Mouse (Mus musculus): ENCODE results near the gene Mdn1.
A peak's percentile ranks its signal among the peaks of the same experiment; 100 is the strongest.

The Mdn1 gene

GRCm38 (mm10) chr4:32656918-32657662 is at the start of gene Mdn1:
TSS of gene Mdn1 (plus strand) at chr4:32657119.
- DNase-seq = peak; percentile 98

DNA sequence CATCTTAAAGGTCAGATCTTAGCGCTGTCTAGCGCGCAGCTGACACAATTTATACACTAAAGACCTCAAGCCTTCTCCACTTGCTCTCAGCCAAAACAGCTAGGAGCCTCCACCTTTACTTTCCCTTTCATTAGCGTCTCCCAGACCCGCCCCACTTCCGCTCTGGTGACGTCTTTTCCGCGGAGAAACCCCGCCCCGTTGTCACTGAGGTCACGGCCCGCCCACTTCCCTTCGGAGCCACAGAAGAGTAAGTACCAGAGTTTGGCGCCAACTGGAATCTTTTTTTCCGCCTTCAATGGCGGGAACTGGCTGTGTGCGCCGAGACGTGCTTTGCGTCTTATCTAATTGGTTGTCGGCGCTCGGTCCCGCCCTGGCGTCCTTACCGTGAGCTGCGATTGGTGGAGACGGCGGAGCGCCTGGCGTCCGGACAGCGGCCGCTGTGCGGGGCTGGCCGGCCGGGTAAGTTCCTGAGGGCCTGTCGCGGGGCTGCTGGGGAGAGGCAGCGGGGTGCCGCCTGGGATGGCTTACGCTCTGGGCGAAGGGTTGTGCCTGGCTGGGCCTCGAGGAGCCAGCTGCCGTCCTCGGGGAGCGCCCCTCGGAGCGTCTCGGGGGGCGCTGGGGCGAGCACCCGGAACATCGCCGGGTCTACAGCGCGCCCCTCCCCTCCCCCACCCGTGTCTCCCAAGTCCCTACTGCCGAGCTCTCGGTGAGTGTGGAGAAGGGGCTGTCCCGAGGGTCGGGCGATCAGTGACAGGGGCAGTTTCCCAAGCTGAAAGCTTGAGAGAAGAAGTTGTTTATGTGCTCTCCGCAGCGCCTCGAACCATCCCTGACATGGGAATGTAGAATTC is 41.7 kb upstream of the Mdn1 start, which contains the start of gene Casp8ap2:
TSS of gene Casp8ap2 (plus strand) at position 418 of the 848 bp plus-strand sequence.
- DNase-seq = peak; percentile 100

- DNase-seq = peak; percentile 44
Measured at GRCm38 (mm10) chr4:32621637-32622036, 35.3 kb upstream of the Mdn1 start.

DNA sequence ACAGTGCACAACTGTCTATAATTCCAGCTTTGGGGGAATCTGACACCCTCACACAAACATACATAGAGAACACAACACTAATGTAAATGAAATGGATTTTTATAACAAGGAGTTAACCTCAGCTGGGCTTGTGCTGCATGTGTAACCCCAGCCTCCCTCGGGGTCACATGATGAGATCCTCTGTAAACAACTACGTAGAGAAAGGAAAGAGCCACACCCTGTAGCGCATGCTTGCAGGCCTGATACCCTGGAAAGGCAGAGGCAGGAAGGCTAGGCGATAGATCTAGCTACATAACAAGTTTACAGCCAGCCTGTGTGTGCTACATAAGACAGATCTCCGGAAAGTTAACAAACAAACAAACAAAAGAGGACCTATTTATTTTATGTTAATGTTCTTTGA is 5.2 kb upstream of the Mdn1 start:
- peak; percentile 33 for DNase-seq

DNA sequence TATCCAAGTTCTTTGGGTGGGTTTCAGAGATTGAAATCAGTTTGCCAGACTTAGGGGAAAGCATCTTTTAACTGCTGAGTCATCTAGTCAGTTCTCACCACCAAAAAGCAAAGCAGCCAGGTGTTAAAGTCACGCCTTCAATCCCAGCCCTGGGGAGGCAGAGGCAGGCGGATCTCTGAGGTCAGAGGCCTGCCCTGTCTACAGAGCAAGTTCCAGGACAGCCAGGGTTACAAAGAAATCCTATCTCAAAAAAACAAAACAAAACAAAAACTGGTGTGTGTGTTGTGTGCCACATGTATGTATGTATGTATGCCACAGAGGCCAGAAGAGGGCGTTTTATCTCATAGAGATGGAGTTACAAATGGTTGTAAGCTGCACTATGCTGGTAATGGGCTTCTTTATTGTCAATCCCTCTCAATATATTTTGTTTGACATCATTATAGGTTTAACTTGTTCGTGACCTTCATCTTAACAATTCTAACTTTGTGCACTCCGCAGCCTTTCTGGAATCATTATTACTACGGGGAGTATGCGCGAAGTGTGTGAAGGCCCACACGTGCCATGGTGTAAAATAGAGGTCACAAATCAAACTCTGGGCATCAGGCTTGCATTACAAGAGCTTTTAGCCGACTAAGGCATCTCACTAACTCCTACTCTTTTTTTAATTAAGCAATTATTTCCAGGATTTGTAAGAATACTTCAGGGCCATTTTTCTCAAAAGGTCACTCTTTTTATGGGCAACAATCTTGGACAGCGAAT is 594 bp upstream of the Mdn1 start:
- DNase-seq = no peak

- no peak for DNase-seq
Measured at GRCm38 (mm10) chr4:32665843-32666242, 8.9 kb downstream of the Mdn1 start.

DNA sequence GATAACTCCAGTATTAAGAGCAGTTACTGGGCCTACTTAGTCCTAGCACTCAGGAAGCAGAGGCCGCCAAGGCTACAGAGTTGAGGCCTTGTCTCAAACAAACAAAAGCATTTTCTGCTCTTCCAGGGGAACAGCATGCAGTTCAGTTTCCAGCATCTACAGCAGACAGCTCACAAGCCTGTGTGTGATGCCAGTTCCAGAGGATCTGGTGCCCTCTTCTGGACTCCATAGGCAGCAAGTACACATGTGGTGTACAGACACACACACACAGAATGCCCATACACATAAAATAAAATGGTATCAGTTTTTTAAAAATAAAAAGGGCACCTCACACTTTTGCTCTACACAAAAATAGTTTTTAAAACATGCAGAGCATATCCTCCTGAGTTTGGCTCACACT is 11.4 kb downstream of the Mdn1 start:
- no peak for DNase-seq

GRCm38 (mm10) chr4:32669825-32670224 is 12.9 kb downstream of the Mdn1 start:
- no peak for DNase-seq

DNA sequence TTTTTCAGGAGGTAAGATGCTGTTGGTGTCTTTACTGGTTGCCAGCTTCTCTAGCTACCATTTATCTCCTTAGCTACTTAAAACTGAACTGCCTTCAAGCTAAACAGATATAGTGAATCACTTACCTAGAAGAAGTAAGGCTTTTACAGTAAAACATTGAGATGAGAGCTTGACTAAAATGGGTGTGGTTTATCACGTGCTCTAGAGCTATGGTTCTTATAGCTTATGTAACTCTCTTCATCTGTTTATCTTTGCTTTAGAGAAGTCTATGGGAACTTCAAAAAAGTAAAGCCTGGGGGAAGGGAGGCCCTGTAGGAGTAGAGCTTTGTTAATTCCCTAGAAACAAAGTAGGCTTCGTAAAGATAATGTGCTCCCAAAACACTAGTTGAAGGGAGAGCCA is 17.1 kb downstream of the Mdn1 start:
- no peak for DNase-seq

DNA sequence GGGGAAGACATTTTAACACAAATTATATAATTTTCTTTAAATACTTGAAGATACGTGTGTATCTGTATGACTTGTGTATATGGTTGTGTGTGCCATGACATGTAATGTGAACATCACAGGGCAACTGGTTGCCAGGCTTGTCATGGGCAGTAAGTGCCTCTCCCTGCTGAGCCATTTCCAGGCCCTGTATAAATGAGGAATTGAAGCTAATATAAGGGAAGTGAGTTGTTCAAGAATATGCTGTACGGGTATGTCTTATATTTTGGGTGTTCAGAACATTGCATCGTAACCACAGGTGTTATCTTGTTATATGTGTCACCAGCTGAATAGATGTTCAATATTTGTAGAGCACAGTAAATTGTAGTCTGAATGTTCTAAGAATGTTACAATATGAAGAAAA is 20.6 kb downstream of the Mdn1 start:
- DNase-seq = no peak

- DNase-seq = no peak
Measured at GRCm38 (mm10) chr4:32680843-32681242, 23.9 kb downstream of the Mdn1 start.

DNA sequence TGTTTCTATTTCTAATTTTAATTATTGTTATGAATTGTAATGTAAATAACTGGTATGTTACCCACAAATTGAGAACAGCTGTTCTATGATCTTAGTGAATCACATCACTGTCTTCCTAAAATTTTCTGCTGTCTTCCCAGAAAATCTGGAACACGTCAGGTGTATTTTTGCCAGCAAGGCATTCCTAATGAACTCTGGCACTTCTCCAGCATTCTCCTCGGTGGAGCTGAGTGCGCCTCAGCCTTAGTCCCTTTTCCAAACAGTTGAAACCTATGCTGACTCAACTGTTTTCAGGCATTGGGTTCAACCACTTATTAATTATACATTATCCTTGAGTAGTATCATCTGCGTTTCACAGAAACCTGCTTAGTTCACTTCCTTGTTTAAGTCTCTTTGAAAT is 25.6 kb downstream of the Mdn1 start:
- no peak for DNase-seq

GRCm38 (mm10) chr4:32683061-32683582 is 26.2 kb downstream of the Mdn1 start:
- no peak for DNase-seq

GRCm38 (mm10) chr4:32717733-32718132 is 60.8 kb downstream of the Mdn1 start:
- DNase-seq = no peak

DNA sequence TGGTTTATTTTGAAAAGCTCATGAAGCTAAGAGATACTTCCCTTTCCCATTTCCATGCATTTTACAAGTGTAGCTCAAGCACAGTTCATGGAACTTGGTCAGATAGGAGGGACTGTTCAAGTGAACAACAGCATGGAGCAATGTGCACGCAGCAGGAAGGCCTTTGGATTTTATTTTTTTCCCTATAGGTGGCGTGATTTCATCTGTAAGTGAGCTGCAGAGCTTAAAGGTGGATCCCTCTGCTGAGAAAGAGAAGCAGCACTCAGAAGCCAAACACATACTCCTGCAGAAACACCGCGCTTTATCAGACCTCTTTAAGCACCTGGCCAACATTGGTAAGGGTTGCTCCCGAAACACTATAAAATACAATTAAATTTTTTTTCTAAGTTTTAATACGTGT is 88.5 kb downstream of the Mdn1 start:
- DNase-seq = peak; percentile 4

- DNase-seq = no peak
Measured at GRCm38 (mm10) chr4:32748396-32748795, 91.5 kb downstream of the Mdn1 start.

GRCm38 (mm10) chr4:32750711-32751110 is 93.8 kb downstream of the Mdn1 start:
- DNase-seq = no peak

GRCm38 (mm10) chr4:32757430-32757829 is 100.5 kb downstream of the Mdn1 start:
- DNase-seq = no peak

DNA sequence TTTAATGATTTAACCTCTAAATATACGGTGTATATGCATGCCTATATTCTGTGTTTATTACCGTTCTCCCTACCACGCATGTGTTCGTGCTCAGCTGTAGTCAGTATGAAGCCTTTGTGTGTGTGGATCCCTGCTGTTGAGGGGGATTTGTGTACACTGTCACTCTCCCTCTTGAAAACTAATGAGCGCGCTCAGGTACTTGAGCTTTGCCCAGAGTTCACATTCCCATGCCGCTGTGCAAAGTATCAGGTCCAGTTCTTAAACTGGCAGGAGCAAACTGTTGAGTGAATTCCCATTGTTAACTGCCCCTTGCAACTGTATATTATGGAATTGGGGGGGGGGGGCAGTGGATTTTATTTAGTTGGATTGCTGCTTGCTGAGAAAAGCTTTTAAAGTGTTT is 110.6 kb downstream of the Mdn1 start:
- DNase-seq = no peak

GRCm38 (mm10) chr4:32768046-32768445 is 111.1 kb downstream of the Mdn1 start:
- DNase-seq = peak; percentile 38

- DNase-seq = no peak
Measured at GRCm38 (mm10) chr4:32770284-32770810, 113.4 kb downstream of the Mdn1 start.

GRCm38 (mm10) chr4:32779996-32780395 is 123.1 kb downstream of the Mdn1 start:
- no peak for DNase-seq

- no peak for DNase-seq
Measured at GRCm38 (mm10) chr4:32787110-32787509, 130.2 kb downstream of the Mdn1 start.
